Mouse (Mus musculus): ENCODE results near the gene Nat8f1.

Nat8f1 gene

GRCm38 (mm10) chr6:85915539-85916513 is at the start of gene Nat8f1:
TSS of gene Nat8f1 (minus strand) at chr6:85915687.
- in situ Hi-C loops (cut with MboI; ENCODE audit: unreplicated experiment in 2 of 2), result loop anchor here (5.0 to 25.0 kb wide), 4 partner anchors 261 to 464 kb away; partner anchors contain the start of genes Cct7 (in 2 of the 2), Pradc1 (in 2 of the 2) and Alms1 (in 1 of the 2)

- in situ Hi-C loops (cut with MboI; ENCODE audit: unreplicated experiment in 2 of 2), result loop anchor here in 1 of 2 experiments (25.0 kb wide), 2 partner anchors 726 to 1999 kb away; partner anchors contain the start of gene Snrnp27
These were observed 45.9 kb upstream of the Nat8f1 start, which contains the start of gene Dusp11 for GRCm38 (mm10) chr6:85961101-85962091. TSS of gene Dusp11 (minus strand) at chr6:85961667.

GRCm38 (mm10) chr6:85957581-85957980 is 42.1 kb upstream of the Nat8f1 start:
- in situ Hi-C loops (cut with MboI; ENCODE audit: unreplicated experiment in 2 of 2), result loop anchor here in 1 of 2 experiments (25.0 kb wide), 2 partner anchors 730 to 1995 kb away; partner anchors contain the start of gene Snrnp27

- in situ Hi-C loops (cut with MboI; ENCODE audit: unreplicated experiment in 2 of 2), result loop anchor here in 1 of 2 experiments (25.0 kb wide), 1 partner anchor 414 kb away; the partner anchor contains the start of genes Fam136a and Snrpg
These were observed 33.1 kb upstream of the Nat8f1 start for GRCm38 (mm10) chr6:85948549-85948948.

GRCm38 (mm10) chr6:85942469-85942868 is 27.0 kb upstream of the Nat8f1 start:
- in situ Hi-C loops (cut with MboI; ENCODE audit: unreplicated experiment in 2 of 2), result loop anchor here in 1 of 2 experiments (25.0 kb wide), 1 partner anchor 420 kb away; the partner anchor contains the start of genes Fam136a and Snrpg

GRCm38 (mm10) chr6:85938701-85939100 is 23.2 kb upstream of the Nat8f1 start:
- in situ Hi-C loops (cut with MboI; ENCODE audit: unreplicated experiment in 2 of 2), result loop anchor here (5.0 to 25.0 kb wide), 3 partner anchors 34 to 424 kb away; partner anchors contain the start of genes Fam136a (in 1 of the 2) and Snrpg (in 1 of the 2)

- in situ Hi-C loops (cut with MboI; ENCODE audit: unreplicated experiment in 2 of 2), result loop anchor here (5.0 to 25.0 kb wide), 3 partner anchors 36 to 426 kb away; partner anchors contain the start of genes Fam136a (in 1 of the 2) and Snrpg (in 1 of the 2)
These were observed 21.3 kb upstream of the Nat8f1 start for GRCm38 (mm10) chr6:85936508-85937465.

GRCm38 (mm10) chr6:85935646-85936045 is 20.2 kb upstream of the Nat8f1 start:
- in situ Hi-C loops (cut with MboI; ENCODE audit: unreplicated experiment in 2 of 2), result loop anchor here (5.0 to 25.0 kb wide), 3 partner anchors 37 to 427 kb away; partner anchors contain the start of genes Fam136a (in 1 of the 2) and Snrpg (in 1 of the 2)

GRCm38 (mm10) chr6:85934047-85934446 is 18.6 kb upstream of the Nat8f1 start:
- in situ Hi-C loops (cut with MboI; ENCODE audit: unreplicated experiment in 2 of 2), result loop anchor here in 1 of 2 experiments (25.0 kb wide), 1 partner anchor 428 kb away; the partner anchor contains the start of genes Fam136a and Snrpg

GRCm38 (mm10) chr6:85929312-85929711 is 13.8 kb upstream of the Nat8f1 start:
- in situ Hi-C loops (cut with MboI; ENCODE audit: unreplicated experiment in 2 of 2), result loop anchor here (10.0 to 25.0 kb wide), 2 partner anchors 433 to 435 kb away; partner anchors contain the start of genes Fam136a (in 2 of the 2) and Snrpg (in 1 of the 2)

- in situ Hi-C loops (cut with MboI; ENCODE audit: unreplicated experiment in 2 of 2), result loop anchor here (10.0 to 25.0 kb wide), 2 partner anchors 435 to 437 kb away; partner anchors contain the start of genes Fam136a (in 2 of the 2) and Snrpg (in 1 of the 2)
These were observed 12.3 kb upstream of the Nat8f1 start for GRCm38 (mm10) chr6:85927476-85928464.

GRCm38 (mm10) chr6:85926709-85927108 is 11.2 kb upstream of the Nat8f1 start:
- in situ Hi-C loops (cut with MboI; ENCODE audit: unreplicated experiment in 2 of 2), result loop anchor here (10.0 to 25.0 kb wide), 2 partner anchors 436 to 438 kb away; partner anchors contain the start of genes Fam136a (in 2 of the 2) and Snrpg (in 1 of the 2)

- in situ Hi-C loops (cut with MboI; ENCODE audit: unreplicated experiment in 2 of 2), result loop anchor here in 1 of 2 experiments (10.0 to 25.0 kb wide), 2 partner anchors 441 to 461 kb away; partner anchors contain the start of genes Cct7, Fam136a and Pradc1
These were observed 8.2 kb upstream of the Nat8f1 start for GRCm38 (mm10) chr6:85923643-85924042.

- in situ Hi-C loops (cut with MboI; ENCODE audit: unreplicated experiment in 2 of 2), result loop anchor here (5.0 to 25.0 kb wide), 4 partner anchors 265 to 467 kb away; partner anchors contain the start of genes Cct7 (in 2 of the 2), Pradc1 (in 2 of the 2) and Alms1 (in 1 of the 2)
These were observed 3.9 kb upstream of the Nat8f1 start for GRCm38 (mm10) chr6:85919401-85919800.

- in situ Hi-C loops (cut with MboI; ENCODE audit: unreplicated experiment in 2 of 2), result loop anchor here (5.0 to 25.0 kb wide), 4 partner anchors 264 to 466 kb away; partner anchors contain the start of genes Cct7 (in 2 of the 2), Pradc1 (in 2 of the 2) and Alms1 (in 1 of the 2)
These were observed 2.9 kb upstream of the Nat8f1 start for GRCm38 (mm10) chr6:85918341-85918740.

GRCm38 (mm10) chr6:85916596-85916995 is 1.1 kb upstream of the Nat8f1 start:
- in situ Hi-C loops (cut with MboI; ENCODE audit: unreplicated experiment in 2 of 2), result loop anchor here (5.0 to 25.0 kb wide), 4 partner anchors 262 to 464 kb away; partner anchors contain the start of genes Cct7 (in 2 of the 2), Pradc1 (in 2 of the 2) and Alms1 (in 1 of the 2)

Measured in v-Abl transformed pro-B cells (cell line).